Mouse (Mus musculus) lung, adult 2 months (tissue): ENCODE measurements around the gene Ephx4.

ENCODE experiments used
- CTCF ChIP-seq: fragments of 200-500 bp; IDR thresholded peaks from 2 replicates; pipeline ENCODE4 v1.5.1; 2011; ENCODE audit warnings: mild to moderate bottlenecking, low read length, control low read depth; ENCODE audit not compliant: insufficient read depth
- POLR2A ChIP-seq: fragments of 200-500 bp; IDR thresholded peaks from 2 replicates; pipeline ENCODE4 v1.6.1; 2011; ENCODE audit warnings: low read depth, mild to moderate bottlenecking, control low read depth, low read length, borderline replicate concordance; ENCODE audit errors: extremely low read depth

DNA sequence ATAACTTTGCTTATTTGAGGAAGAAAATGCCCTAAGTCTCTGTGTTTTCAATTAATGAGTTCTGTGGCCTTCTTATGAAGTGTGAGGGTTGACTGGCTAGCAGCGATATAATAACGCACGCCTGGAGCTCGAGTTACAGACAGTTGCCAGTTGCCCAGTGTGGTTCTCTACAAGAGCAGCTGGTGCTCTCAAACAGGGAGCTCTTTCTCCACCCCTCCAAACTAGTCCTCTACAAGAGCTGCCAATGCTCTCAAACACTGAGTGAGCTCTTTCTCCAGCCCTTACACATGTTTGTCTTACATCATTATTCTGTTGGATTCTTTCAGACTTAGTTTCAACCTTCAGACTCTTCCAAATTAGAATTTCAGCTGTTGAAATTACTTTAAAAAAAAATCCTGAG is 8.8 kb downstream of the Ephx4 start:
- TF ChIP-seq POLR2A = no peak
- no peak for TF ChIP-seq CTCF
